Mouse (Mus musculus) heart, postnatal 4 days (tissue): ENCODE results near the gene Esp6. TPM values are rescaled to one million over a fixed set of nuclear protein-coding genes. Genes with fewer than 3 reads are reported as not detected.
"Not testable (repeated sequence)": the region's sequence is repeated elsewhere in the genome, so short reads cannot be mapped to it uniquely, and the experiment has no call there.

ENCODE experiments used
- DNase-seq: peaks from one replicate; pipeline ENCODE4 v3.0.0; 2021
- total RNA-seq, 2 experiments: library from RNA; stranded (reverse); gene quantifications; 2 replicates each; pipeline ENCODE4 v1.2.3; 2021

The Esp6 gene
- total RNA-seq, result not detected

DNA sequence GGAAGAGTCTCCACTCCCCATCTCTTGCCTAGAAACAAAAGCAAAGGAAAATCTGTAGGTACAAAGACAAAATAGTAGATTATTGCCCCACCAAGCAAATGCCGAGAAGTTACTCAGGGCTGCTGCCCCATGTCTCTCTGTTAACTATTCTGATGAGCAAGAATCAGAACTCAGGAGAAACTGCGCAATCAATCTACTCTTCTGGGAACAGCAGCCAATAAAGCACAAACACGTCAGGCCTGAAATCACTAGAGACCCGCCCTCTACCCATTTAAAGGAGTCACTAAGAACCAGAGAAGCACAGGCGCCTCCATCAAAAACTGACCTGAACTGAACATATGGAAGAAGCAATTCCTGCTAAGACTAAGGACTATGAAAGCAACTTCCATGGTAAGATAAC lies at the start of gene Esp6:
TSS of gene Esp6 (plus strand) at position 301 of the 400 bp plus-strand sequence.
- DNase-seq, result no peak

- DNase-seq, result no peak
Measured at GRCm38 (mm10) chr17:40519818-40520217, 41.5 kb upstream of the Esp6 start, which contains the start of gene Esp8. Gene Esp8 (plus strand): TSS chr17:40520022.

GRCm38 (mm10) chr17:40529813-40530212 lies 31.5 kb upstream of the Esp6 start:
- DNase-seq, result no peak

DNA sequence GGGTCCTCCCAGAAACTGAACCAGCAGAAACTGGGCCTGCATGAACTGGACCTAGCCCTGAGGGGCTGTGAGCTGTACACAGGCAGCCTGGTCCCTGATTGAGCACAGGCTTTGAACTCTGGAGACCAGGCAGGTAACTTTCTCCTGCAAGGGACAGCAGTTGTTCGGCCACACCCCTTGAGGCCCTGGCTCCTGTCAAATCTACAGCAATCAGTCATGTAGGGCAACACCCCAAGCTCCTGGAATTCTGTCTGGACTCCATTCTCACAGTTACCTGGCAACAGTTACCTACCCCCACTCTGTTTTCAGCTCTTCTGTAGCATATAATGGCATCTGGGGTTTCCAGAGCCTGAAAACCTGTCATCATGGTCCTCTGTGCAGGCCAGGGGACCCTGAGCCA lies 30.2 kb upstream of the Esp6 start:
- DNase-seq, result no peak

- not testable (repeated sequence) for DNase-seq
Measured at GRCm38 (mm10) chr17:40547005-40547404, 14.3 kb upstream of the Esp6 start.

DNA sequence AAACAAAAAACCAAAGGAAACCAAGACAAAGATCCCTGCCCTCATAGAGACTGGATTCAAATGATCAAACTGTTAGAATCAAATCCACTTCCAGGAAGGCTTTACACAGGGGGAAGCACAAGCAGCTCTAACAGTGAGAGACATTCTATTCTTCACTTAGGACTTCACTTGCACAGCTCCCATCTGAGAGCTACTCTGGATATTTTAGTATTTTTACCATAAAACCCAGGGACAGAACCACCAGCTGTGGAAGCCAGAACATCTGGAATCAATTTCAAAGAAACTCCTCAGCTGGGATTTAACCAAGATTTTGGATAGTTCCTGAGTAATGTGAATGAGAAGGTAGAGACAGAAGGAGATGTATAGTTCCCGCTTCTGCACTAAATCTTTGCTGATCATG lies 7.8 kb upstream of the Esp6 start:
- DNase-seq, result no peak

GRCm38 (mm10) chr17:40583906-40584305 lies 22.6 kb downstream of the Esp6 start:
- not testable (repeated sequence) for DNase-seq

GRCm38 (mm10) chr17:40591297-40591696 lies 30.0 kb downstream of the Esp6 start:
- DNase-seq, result no peak

DNA sequence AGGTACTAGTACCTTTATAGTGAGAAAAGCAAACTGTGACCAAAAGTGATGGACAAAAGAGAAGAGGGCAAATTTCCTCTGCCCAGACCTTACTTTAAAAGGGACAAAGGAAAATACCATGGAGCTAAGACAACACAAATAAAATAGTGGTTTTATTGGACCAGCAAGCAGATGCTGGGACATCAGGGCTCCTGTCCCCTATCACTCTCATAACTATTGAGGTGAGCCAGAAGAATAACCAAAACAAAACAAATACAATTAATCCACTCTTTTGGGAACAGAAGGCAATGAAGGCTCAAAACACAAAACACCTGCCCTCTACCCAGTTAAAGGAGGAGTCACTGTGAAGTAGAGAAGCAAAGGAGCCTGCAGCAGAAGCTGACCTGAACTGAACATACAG lies 37.0 kb downstream of the Esp6 start, which contains the start of gene Esp4:
TSS of gene Esp4 (plus strand) at position 301 of the 400 bp plus-strand sequence.
- DNase-seq, result no peak

Other genes starting within 250 kb of the Esp6 start
- gene Crisp1, start 242.3 kb upstream of the Esp6 start, total RNA-seq, result not detected
- not detected for gene Esp8, start 41.5 kb upstream of the Esp6 start, total RNA-seq
- gene Esp4, start 37.1 kb downstream of the Esp6 start, total RNA-seq, result not detected
- not detected for gene Esp3, start 70.6 kb downstream of the Esp6 start, total RNA-seq
- not detected for gene Esp1, start 165.6 kb downstream of the Esp6 start, total RNA-seq
- gene Crisp2, start 245.5 kb downstream of the Esp6 start, total RNA-seq, result not detected
- 1 to 10 TPM in 1 of 2 experiments, under 1 TPM in 1; 0.21 to 1.1 TPM for gene Rhag, start 249.6 kb downstream of the Esp6 start, total RNA-seq